Mouse (Mus musculus) embryonic fibroblast, embryonic 13.5 days (primary cell): ENCODE results near the gene Ppp2ca. TPM values are rescaled to one million over a fixed set of nuclear protein-coding genes. Genes with fewer than 3 reads are reported as not detected.
"Not testable (repeated sequence)": the region's sequence is repeated elsewhere in the genome, so short reads cannot be mapped to it uniquely, and the experiment has no call there.

Experiments
- H3K27ac ChIP-seq: 2 replicates; pipeline ENCODE4 v1.5.1; 2012; ENCODE audit warnings: low read length, control low read depth, inconsistent platforms; ENCODE audit not compliant: insufficient read depth
- H3K4me1 ChIP-seq: 2 replicates; pipeline ENCODE4 v1.6.1; 2011; ENCODE audit warnings: low read length; ENCODE audit not compliant: control insufficient read depth, insufficient read depth
- H3K4me3 ChIP-seq: 2 replicates; pipeline ENCODE4 v1.5.1; 2011; ENCODE audit warnings: mild to moderate bottlenecking, control low read depth, low read length; ENCODE audit not compliant: insufficient read depth
- CTCF ChIP-seq: IDR thresholded peaks from 2 replicates; pipeline ENCODE4 v1.5.1; 2011; ENCODE audit warnings: mild to moderate bottlenecking, control low read depth, low read length, moderate library complexity, borderline replicate concordance; ENCODE audit not compliant: insufficient read depth
- POLR2A ChIP-seq: IDR thresholded peaks from 2 replicates; pipeline ENCODE4 v1.6.1; 2011; ENCODE audit warnings: low read depth, mild to moderate bottlenecking, control low read depth, low read length, moderate library complexity
- polyA plus RNA-seq: library from polyadenylated mRNA; stranded (reverse); fragments of >200 nt; gene quantifications from 2 replicates; pipeline ENCODE4 v1.2.4, GENCODE M21; 2011; ENCODE audit warnings: low read depth; ENCODE audit not compliant: missing spikeins, insufficient read length

Gene Ppp2ca
- polyA plus RNA-seq, 1 experiment, result 82.4 TPM

DNA sequence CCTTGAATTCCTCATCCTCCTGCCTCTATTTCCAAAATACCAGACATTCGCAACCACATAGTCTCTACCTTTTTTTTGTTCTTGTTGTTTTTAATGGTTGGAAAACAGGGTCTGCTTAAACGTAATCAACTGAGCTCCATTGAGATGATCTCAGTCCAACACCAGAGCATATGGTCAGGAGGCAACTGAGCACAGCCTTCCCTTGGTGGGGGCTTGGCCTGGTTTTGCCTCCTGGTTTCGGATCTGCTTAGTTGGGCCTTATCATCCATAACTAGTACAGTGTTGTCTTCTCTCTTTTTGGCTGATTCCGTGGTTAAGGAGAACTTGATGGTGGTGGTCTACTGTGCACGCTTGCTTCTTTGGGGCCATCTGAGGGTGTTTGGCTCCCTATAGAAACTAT lies 10.3 kb downstream of the Ppp2ca start:
- no peak overlapping the region for H3K4me3 ChIP-seq
- peaks cover 8% of the 10 kb centered on the region for H3K4me1 ChIP-seq
- TF ChIP-seq POLR2A (no peak), CTCF (no peak)
- no peak overlapping the region for H3K27ac ChIP-seq

DNA sequence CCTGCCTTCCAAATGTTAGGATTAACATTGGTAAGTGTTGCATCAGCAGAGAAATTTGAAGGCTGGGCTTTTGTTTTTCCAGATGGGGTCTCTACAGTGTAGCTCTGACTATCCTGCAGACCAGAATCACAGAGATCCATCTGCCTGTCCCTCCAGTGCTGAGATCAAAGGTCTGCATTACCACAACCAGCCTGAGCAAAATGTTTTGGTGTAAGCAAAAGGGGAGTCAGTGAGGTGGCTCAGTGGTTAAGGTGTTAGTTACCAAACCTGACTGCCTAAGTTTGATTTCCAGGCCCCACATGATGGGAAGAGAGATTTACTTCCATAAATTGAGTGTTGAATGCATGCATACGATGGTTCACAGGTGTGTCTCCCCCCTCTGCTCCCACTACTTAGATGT lies 10.9 kb downstream of the Ppp2ca start:
- H3K4me3 ChIP-seq, result no peak overlapping the region
- TF ChIP-seq POLR2A (no peak), CTCF (no peak)
- H3K27ac ChIP-seq, result no peak overlapping the region
- peaks cover 8% of the 10 kb centered on the region for H3K4me1 ChIP-seq

DNA sequence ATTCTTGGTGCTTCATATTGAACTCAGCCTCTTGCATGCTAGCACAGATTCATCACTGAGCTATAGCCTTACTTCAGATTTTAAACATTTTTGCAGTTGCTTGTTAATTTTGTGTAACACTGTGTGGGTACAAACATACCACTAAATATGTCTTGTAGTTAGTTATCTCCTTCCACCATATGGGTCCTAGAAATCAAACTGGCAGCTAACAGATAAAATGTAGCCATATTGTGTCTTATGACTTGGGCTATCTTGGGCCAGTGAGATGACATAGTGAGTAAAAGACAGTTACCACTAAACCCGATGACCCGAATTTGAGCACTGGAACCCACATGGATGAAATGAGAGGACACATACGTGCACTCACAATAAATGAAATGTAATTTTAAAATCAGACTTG lies 17.0 kb downstream of the Ppp2ca start:
- no peaks in the 10 kb centered on the region for H3K4me1 ChIP-seq
- no peak for TF ChIP-seq CTCF
- TF ChIP-seq POLR2A, result no peak
- H3K27ac ChIP-seq, result no peak overlapping the region
- H3K4me3 ChIP-seq, result no peak overlapping the region

- H3K27ac ChIP-seq, H3K4me1 ChIP-seq, H3K4me3 ChIP-seq: not testable (repeated sequence)
Observed at GRCm38 (mm10) chr11:52116117-52116516, 17.6 kb downstream of the Ppp2ca start.

GRCm38 (mm10) chr11:52117156-52117555 lies 18.7 kb downstream of the Ppp2ca start:
- no peak overlapping the region for H3K27ac ChIP-seq
- H3K4me3 ChIP-seq, result no peak overlapping the region
- H3K4me1 ChIP-seq, result no peaks in the 10 kb centered on the region
- TF ChIP-seq CTCF, result no peak
- TF ChIP-seq POLR2A, result no peak

DNA sequence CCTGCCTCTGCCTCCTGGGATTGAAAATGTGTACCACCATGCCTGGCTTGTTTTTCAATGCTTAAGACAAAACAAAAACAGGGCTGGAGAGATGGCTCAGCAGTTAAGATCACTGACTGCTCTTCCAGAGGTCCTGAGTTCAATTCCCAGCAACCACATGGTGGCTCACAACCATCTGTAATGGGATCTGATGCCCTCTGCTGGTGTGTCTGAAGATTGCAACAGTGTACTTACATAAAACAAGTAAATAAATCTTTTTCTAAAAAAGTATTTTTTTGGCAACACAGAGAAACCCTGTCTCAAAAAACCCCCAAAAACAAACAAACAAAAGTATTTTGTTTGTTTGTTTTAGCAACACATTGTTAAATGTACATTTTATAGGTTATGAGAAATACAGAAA lies 21.9 kb downstream of the Ppp2ca start:
- H3K4me3 ChIP-seq, H3K4me1 ChIP-seq, H3K27ac ChIP-seq: not testable (repeated sequence)

- Histone ChIP-seq H3K27ac (no peak overlapping the region), H3K4me3 (no peak overlapping the region), H3K4me1 (no peaks in the 10 kb centered on the region)
- TF ChIP-seq CTCF (no peak), POLR2A (no peak)
Observed at GRCm38 (mm10) chr11:52122045-52122444, 23.6 kb downstream of the Ppp2ca start.

DNA sequence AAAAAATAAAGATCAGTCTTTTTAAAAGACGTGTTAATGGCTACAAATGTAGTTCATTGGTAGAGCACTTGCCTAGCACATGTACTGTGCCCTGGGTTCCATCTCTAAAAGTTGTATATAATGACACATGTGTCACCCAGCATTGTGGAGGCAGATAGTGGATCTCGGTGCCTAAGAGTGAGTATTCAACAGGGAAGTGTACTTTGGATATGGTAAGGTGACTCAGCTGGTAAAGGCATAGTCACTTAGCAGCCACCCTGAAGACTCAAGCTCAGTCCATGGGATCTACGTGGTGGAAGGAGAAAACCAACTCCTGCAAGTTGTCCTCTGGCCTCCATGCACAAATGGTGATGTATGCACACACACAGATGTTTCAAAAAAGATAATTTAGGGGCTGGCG lies 26.0 kb downstream of the Ppp2ca start:
- H3K4me1 ChIP-seq, result peaks cover 6% of the 10 kb centered on the region
- no peak overlapping the region for H3K27ac ChIP-seq
- no peak for TF ChIP-seq POLR2A
- no peak for TF ChIP-seq CTCF
- no peak overlapping the region for H3K4me3 ChIP-seq

DNA sequence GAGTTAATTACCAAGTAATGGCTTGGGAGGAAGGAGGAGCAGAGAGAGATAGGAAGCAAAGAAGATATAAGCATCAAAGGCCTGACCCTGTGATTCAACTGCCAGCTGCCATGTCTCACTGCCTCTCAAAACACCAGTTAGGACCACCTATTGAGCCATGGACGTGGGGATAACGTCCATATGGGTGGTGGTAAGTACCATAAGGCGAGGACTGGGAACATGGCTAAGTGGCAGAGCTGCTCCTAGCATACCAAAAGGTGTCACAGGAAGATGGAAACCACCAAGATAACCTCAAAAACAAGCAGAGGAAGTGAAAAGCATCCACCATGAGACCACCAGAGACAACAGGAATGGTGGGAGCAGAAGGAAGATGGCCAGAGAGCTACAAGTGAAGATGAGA lies 28.7 kb downstream of the Ppp2ca start:
- Histone ChIP-seq H3K4me3 (no peak overlapping the region), H3K27ac (no peak overlapping the region), H3K4me1 (peaks cover 8% of the 10 kb centered on the region)
- TF ChIP-seq CTCF, result no peak
- no peak for TF ChIP-seq POLR2A

DNA sequence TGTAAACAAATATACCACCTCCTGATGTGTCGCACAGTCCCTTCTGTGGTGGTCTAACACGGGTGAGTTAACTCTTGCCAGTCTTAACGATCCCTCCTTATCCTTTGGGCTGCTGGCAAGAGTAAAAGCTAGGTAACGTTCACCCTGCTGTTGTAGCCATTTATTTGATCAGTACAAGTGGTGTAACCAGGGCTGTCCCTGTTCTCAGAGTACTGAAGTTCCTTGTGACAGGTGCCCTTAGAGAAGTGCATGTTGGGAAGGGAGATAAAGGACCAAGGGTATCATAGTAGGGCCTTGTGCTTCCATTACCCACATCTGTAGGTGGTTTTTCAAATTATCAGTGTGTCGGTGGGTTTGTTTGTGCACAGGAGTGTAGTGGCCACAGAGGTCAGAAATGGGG lies 29.3 kb downstream of the Ppp2ca start:
- TF ChIP-seq CTCF, result no peak
- no peak for TF ChIP-seq POLR2A
- no peak overlapping the region for H3K27ac ChIP-seq
- H3K4me1 ChIP-seq, result peaks cover 8% of the 10 kb centered on the region
- no peak overlapping the region for H3K4me3 ChIP-seq

- TF ChIP-seq CTCF (no peak), POLR2A (no peak)
- Histone ChIP-seq H3K4me3 (no peak overlapping the region), H3K4me1 (peaks cover 8% of the 10 kb centered on the region), H3K27ac (no peak overlapping the region)
Observed at GRCm38 (mm10) chr11:52128316-52129061, 30.0 kb downstream of the Ppp2ca start.
